Mouse (Mus musculus): ENCODE measurements around the gene Il5ra.

The Il5ra gene

DNA sequence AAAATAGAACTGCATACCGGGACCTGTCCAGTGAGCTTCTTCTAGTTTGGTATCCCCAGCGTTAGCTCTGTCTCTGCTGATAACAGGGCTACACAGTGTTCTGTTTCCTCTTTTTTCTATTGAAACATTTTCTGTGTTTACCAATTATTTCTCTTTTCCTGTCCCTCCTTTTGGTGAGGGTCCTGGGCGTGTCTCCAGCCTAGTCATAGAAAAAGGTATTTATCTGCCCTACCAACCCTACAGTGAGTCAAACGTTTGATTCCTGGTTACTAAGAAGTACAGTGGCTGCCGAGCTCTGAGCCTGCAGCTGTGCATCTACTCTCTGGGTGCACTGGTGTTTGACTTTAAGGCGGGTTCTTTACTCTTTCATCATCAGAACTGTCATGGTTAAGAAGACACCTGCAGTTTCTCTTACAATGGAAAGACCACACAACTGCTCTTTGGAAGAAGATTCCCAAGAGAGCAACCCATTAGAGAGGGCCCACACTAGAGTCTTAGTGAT, at the start of gene Il5ra:
Gene Il5ra (minus strand): TSS at position 151 of the 502 bp plus-strand sequence.
- peak; percentile 45 to 52 for DNase-seq (ENCODE audit: low spot score in 2 of 2)

DNA sequence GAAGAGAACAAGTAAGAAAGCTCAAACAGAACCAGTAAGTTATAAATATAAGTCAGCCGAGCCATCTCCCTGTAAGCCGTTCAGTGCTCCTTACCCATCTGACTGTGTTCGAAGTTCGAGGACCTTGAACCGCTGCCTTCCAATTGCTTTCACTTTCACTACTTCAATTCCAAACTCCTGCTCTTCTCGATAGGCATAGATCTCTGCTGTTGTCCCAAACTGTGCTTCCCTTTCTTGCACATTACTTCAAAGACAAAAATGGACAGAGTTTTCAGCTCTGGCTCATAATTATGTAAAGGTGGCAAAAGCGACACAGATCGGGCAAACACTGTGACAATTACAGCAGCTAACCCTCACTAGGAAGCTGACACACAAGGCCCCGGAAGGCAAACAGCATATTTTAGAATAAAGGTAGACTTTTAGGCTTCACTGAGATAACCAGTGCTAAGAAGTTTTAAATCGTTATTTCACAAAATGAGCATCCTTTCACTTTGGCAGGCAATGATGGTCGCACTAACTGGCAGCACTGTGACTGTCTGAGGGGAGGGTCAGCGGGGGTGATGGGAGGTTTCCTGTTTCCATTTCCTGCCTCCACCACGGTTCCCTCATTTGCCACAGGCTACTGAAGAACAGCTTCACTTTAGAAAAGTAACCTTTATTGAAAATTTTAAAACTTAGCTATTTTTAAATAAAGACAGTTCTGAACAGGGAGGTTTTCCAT, 45.4 kb upstream of the Il5ra start:
- peak in 1 of 2 experiments; percentile 12 for DNase-seq (ENCODE audit: low spot score in 2 of 2)

DNA sequence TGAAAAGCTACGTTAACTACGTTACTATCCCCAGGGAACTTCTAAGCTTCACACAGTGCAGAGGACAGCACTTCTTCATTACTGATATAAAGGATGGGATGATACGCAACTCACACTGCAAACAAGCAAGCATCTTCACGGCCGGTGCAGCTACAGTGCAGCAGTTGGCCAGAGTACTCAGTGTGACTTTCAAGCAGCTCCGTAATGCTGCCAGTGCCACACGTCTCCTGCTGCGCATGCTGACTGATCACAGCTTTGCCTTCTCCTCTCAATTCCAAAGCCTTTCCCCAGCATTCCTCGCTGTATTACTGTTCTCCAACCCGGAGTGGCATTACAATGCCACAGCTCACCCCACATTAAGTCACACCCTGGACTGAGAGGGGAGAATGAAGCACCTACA, 44.8 kb upstream of the Il5ra start:
- no peak for DNase-seq (ENCODE audit: low spot score in 2 of 2)

DNA sequence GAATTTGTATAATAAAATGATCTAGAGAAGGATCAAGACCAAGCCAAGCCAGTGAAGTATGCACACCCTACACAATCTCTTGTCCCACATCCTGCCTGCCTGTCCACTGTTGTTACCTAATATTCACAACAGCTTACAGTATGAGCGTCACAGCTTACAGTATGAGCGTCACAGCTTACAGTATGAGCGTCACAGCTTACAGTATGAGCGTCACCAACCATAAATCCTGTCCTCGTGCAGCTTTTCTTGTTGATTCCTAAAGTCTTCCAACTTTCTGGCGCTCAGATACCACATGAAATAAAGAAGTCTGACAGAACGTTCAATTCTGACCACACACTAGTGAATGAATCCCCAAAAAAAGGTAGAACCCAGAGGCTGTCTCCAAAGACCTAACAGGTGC, 44.3 kb upstream of the Il5ra start:
- no peak for DNase-seq (ENCODE audit: low spot score in 2 of 2)

DNA sequence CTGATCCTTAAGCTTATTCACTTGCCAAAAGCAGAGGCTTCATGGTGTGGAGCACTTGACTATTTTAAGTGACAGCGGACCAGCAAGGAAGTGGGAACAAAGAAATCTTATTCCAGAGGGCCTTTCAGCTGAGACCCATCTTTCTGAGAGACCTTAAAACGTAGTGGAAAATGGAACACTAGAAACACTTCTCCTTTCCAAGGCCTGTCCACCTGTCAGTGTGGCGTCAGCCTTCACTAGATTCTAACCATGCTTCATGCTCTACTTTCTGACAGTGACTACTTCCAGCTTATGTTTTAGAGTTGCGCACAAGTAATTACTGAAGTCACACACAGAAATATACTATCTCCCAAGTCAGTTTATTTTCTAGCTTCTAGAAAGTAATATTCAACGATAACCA, 43.6 kb upstream of the Il5ra start:
- DNase-seq (ENCODE audit: low spot score in 2 of 2) = no peak

DNA sequence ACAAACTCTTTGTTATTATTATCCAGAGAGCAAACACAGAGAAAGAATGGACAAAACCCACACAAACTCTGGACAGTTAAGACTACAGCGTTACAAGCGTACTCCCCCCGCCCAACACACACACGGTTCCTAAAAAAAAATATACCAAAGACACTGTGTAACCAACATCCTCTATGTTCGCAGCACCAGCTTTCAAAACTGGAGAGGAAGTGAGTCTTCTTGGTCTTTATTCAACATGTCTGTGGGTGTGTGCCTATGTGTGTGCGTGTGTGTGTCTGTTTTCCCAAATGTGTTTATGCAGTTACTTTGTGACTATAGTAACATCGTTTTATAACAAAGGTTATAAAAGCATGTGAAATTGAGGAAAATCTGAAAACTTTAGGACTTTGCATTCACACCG, 42.6 kb upstream of the Il5ra start:
- DNase-seq (ENCODE audit: low spot score in 2 of 2) = no peak

DNA sequence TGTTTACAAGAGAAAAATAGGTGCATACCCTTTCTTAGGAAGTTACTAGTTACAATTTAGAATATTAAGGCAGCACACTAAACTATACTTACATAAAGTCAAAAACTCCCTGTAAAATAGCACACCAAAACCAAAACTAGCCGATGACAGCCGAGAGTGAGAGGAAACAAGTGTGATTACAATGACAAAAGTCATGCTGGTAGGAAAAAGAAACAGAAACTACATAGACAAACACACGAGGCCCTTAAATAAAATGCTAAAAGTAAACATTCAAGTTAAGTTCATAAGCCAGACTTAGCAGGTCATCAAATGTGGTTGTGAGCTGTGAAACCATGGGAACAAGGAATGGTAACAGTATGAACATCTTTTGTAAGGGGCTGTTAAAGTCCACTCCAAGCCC, 38.3 kb upstream of the Il5ra start:
- no peak for DNase-seq (ENCODE audit: low spot score in 2 of 2)

DNA sequence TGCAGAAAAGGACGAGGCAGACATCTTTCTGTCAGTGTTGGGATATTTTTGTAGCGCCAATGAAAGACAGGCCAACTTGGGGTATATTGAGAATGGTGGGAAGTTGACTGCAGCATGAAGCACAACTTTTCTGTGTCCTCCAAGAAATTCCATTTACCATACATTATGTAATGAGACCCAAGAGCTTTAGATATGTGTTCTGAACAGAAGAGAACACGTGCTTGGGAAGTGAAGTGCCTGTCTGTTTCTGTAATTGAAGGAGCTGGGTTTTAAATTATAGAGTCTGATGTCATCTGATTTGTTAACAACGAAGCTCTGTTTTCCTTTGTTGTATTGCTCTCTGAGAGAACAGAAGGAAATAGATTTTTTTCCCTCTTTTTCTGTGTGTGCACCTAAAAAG, 21.2 kb upstream of the Il5ra start:
- no peak for DNase-seq (ENCODE audit: low spot score in 2 of 2)

DNA sequence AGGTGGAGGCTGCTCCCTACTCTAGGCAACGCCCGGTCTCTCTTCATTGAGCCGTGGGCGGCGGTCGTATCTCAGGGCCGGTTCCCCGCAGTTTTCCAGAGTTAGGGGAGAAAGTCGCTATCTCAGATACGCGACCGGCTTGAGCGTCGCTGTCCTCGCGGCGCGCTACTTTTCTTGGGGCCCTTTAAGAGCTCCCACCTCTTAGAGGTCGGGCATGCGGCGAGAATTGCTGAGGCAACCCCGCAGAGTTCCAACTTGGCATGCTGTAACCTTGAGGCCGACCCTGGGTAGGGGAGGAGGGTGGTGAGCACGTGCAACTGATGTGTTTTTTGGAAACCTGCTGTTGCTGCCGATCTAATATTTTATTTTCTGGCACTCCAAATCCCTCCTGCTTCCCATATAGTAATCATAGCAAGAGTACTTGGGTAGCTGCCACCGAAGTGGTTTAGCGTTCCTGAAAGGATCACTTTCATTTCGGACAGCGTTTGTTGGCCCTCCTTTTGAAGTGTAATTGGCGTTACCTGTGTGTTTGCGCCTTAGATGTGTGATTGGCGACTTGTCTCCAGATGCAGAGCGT, 20.5 kb upstream of the Il5ra start:
- DNase-seq (ENCODE audit: low spot score in 2 of 2) = no peak

DNA sequence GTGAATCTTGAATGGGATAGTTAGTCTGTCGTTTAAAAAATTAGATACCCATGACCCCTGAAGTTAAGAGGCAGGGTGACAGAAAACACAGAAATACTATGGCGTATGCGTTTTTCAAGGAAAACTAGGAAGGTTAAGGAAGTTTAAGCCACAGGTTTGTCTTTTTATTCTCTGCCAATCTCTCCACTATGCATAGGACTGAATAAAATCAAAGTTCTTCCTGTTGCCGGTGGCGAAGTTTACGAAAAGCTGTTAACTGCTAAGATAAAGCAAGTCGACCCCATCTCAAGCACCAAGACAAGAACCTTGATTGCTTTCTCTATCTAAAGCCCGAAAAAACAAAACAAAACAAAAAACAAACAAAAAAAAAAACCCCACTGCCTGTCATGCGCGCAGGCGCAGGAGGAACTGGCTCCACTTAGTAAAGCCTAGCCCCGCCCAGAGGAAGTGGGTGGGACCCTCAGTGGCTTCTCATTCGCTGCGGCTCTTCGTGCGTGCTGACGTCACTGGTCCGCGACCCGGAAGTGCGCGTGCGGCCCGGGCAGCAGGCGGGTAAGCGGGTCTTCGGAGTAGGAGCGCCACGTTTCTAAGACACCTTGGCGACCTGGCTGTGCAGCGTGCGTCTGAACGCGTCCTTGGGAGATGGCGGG, 19.9 kb upstream of the Il5ra start, which contains the start of gene Trnt1:
Gene Trnt1 (plus strand): TSS at position 481 of the 650 bp plus-strand sequence.
- peak; percentile 97 to 98 for DNase-seq (ENCODE audit: low spot score in 2 of 2)

DNA sequence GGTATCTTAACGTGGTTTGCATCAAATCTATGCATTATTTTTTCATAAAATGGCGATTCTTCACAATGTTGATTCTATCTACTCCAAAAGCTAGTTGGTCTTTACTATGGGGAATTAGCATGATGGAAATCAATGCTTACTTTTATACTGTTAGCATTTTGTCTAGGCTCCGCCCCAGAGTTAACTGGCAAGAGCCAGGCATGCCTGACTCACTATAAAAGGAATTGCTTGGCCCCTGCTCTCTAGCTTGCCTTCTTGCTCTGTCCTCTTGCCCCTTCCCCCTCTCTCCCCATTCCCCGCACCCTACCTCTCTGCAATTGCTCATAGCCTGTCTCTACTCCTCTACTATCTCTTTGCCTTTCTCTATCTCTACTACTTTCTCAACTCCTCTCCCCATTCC, 17.9 kb upstream of the Il5ra start:
- no peak for DNase-seq (ENCODE audit: low spot score in 2 of 2)

DNA sequence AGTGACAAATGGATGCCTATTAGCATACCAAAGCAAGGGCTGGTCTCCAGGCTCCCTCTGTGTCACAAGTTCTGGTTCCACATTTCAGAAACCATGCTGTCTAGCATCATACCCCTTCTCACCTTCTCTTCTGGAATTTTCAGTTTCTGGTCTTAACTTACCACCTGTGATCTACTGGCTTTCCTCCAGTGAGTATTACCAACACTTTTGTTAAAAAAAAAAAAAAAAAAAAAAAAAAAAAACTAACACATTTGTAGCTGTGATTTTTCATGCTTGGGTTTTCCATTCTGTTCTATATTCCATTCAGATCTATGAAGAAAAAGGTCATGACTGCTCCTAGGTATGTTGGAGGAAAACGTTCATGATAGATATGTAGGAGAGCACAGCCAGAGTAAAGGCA, 17.1 kb upstream of the Il5ra start:
- no peak for DNase-seq (ENCODE audit: low spot score in 2 of 2)

DNA sequence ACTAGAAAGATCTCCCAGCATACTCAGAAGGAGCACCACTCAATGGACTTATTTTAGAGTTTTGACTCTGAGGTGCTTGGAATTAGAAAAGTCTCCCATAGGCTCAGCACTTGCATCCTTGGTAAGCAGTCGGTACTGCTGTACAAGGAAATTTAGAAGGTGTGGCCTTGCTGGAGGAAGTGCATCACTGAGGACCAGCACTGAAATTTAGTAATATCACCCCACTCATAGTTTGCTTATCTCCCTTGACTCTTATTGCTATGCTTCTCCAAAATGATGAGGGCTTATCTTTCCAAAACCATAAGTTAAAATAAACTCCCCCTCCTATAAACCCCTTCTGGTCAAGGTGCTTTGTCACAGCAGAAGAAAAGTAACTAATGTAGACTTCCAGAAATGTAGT, 12.6 kb upstream of the Il5ra start:
- DNase-seq (ENCODE audit: low spot score in 2 of 2) = no peak

DNA sequence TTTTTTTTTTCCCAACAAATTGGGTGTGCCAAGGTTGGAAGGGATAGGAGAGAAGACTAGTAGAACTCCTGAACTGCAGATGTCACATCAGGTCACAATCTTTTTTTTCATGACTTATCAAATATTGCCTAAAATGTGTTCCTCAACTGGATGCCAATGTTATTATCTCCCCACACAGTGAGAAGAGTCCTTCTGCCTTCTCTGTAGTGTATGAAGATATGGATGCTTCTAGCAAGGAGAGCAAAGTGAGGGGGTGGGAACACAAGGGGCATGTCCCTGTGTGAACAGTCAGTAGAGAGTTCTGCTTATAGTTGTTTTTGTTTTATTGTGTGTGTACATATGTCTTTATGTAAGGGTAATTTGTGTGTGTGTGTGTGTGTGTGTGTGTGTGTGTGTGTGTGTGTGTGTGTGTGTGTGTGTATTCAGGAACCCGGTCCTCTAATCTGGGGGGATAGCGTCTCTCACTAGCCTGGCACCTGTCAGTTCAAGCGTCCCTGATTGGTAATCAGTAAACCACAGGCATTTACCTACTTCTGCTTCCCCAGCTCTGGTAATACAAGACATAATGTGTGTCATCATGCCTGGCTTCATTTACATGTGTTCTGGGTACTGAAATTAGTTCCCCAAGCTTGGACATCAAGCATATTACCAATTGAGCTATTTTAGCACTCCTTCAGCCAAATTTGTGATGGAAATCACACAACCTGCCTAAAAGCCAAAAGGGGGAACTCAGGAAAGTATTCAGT, 11.8 kb upstream of the Il5ra start:
- peak; percentile 62 to 64 for DNase-seq (ENCODE audit: low spot score in 2 of 2)

DNA sequence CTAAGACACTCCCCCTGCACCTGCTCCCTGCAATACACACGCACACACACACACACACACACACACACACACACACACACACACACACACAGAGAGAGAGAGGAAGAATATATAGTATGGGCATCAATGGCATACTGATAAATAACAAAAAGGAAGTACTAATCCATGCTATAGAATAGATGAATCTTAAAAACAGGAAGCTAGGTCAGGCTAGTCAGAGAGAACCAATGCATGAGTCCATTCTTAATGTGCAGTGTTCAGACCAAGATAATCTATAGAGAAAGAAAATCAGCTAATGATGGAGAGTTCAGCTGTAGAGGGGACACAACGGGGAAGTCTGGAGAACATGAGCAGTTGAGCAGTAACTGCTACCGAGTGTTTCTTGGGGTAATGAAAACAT, 9.5 kb upstream of the Il5ra start:
- DNase-seq (ENCODE audit: low spot score in 2 of 2) = no peak

DNA sequence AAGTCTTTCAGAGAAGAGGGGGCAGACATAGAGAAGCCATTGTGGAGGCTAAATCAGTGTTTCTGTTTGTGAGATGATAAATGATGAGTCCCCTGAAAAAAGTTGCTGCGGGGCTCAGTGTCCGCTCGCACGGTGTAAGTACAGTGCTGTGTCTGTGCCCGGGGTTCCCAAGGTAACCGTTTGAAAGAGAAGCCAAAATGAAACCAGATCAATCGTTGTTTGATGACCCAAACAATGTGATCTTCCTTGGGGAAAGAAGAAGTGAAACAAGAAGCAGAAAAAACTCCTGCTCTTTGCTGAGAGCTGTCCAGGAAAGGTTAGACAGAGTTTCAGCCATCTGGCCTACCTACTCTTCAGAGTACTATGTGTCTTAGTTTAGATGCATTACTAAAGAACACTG, 1.5 kb upstream of the Il5ra start:
- peak; percentile 66 to 68 for DNase-seq (ENCODE audit: low spot score in 2 of 2)

DNA sequence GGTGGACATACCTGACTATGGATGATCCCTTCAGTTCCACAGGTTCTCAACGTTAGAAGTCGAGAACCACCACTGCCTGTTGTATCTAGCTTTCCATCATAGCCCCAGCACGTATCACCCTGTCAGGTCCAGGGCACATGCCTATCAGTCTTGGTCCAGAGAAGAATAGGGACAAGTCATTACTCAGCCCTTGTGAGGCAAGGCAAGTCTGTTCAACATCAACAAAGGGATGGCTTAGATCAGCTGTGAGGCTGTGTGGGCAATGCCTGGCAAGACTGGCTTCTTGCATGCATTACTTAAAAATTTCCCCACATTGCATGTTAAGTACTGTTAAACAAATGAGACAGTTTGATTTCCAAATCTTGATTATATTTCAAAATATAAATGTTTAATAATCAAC, 1.0 kb downstream of the Il5ra start:
- peak; percentile 27 to 31 for DNase-seq (ENCODE audit: low spot score in 2 of 2)

DNA sequence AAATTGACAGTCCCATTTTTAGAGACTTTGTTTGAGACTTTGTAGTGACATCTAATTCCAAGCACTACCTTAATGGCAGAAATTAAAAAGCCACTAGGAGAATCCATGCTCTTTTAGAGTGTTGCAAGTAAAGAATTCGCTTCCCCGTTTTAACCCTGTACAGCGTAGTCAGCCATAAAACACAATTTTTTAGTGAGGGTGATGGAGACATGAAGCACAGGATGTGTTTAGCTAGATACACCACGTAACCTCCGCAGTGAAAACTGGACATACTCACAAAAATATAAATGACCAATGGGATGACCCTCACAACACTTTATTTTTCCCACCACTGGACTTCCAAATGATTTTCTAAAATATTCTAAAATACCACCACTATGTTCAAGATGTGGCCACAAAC, 1.6 kb downstream of the Il5ra start:
- no peak for DNase-seq (ENCODE audit: low spot score in 2 of 2)

DNA sequence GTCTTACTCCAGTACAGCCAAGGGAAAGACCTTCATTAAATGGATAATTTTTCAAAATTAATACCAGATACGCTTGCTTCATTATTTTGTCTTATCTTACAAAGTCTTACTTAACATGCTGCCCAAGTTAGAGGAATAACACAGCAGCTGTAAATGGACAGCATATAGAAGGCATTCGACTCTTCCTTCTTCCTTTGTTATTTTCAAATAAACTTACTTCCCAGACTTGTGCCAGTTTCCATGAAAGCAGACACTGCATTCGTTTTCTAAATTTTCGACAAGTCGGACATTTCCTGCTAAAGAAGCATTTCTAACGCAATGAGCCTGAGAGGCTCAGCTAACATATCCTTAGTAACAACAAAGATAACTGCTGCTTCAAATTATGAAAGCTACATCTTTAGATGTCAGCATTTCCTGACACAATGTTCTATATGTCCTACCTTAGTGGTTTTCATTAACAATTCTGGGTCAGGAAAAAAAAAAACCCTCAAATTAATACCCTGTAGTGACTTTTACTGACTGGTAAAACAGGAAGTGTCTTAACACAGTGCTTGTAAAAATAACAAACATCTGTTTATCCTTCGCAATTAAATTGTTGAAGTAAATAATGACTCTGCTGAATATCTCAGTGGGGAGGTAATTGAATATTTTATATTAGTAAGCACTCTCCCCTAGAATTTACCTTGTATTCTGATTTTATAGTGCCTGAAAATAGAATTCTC, 3.0 kb downstream of the Il5ra start:
- no peak for DNase-seq (ENCODE audit: low spot score in 2 of 2)

DNA sequence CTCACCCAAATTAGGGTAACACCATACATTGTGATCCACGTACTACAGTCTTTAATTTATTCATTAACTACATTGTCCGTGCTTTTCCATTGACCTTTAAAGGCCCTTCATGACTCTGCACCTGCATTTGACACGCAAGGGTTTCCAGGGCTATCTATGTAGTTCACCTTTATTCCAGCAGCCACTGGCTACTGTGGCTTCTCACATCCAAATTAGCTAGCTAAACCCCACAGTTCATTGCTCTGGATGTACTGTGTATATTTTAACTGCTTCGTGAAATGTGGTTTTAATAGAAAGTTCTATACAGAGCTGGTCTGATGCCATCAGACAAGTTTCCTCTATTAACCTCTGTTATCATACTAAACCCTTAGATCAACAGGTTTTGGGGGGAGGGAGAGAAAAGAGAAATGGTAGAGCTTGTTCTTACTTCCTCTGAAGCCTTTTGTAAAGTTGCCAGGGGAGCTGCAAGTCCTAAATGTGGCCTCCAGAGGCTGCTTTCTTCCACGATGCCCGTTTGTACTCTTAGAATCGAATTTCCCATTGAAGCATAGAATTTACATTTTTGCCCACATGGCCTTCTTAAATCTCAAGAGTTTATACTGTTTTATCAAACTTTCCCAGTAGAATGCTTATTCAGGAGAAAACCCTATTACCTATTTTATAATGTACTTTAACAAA, 5.1 kb downstream of the Il5ra start:
- DNase-seq (ENCODE audit: low spot score in 2 of 2) = no peak

DNA sequence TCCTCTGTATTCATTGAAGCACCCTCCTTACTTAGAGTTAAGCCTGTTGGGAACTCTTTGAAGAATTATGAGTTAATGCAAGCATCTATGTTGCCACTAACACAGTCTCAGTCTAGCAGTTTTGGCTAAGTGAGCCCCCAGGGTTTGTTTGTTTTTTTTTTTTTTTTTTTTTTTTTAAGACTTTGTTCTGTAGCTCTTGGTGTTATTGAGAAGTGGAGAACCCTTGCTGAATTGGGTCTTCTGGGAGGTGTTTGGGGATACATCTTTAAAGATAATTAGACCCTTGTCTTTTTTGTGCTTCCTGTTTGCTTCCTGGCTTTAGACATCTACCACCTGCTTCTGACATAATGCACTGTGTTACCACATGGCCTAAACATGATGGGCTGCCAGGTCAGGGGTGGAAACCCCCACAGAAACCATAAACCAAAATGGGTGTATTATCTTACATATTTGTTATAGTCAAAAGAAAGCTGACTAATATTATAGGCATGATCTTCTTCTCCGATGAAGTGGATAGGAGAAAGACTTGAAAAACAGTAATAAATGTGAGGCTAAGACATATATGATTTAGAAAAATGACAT, 8.5 kb downstream of the Il5ra start:
- no peak for DNase-seq (ENCODE audit: low spot score in 2 of 2)
